Mouse (Mus musculus) lung, adult 2 months (tissue): ENCODE data around the gene Kidins220.

Experiments used
- CTCF ChIP-seq: fragments of 200-500 bp; IDR thresholded peaks from 2 replicates; pipeline ENCODE4 v1.5.1; 2011; ENCODE audit warnings: mild to moderate bottlenecking, low read length, control low read depth; ENCODE audit not compliant: insufficient read depth
- POLR2A ChIP-seq: fragments of 200-500 bp; IDR thresholded peaks from 2 replicates; pipeline ENCODE4 v1.6.1; 2011; ENCODE audit warnings: low read depth, mild to moderate bottlenecking, control low read depth, low read length, borderline replicate concordance; ENCODE audit errors: extremely low read depth

GRCm38 (mm10) chr12:25054511-25054910 is 79.8 kb downstream of the Kidins220 start:
- TF ChIP-seq CTCF, result no peak
- no peak for TF ChIP-seq POLR2A
